Mouse (Mus musculus) C2C12 (cell line): Measurements from ENCODE around the gene Hsph1.

Experiments
- CEBPB ChIP-seq: IDR thresholded peaks from one replicate; pipeline ENCODE4 v1.6.1; 2011; ENCODE audit warnings: low read depth, mild to moderate bottlenecking, control low read depth, moderate library complexity
- CTCF ChIP-seq: IDR thresholded peaks from one replicate; pipeline ENCODE4 v1.5.1; 2011; ENCODE audit not compliant: control insufficient read depth, insufficient read depth, insufficient read length
- MAX ChIP-seq: IDR thresholded peaks from one replicate; pipeline ENCODE4 v1.6.1; 2011; ENCODE audit warnings: mild to moderate bottlenecking, control low read depth

GRCm38 (mm10) chr5:149603241-149603640 is 32.9 kb downstream of the Hsph1 start:
- TF ChIP-seq MAX (no peak), CTCF (no peak), CEBPB (no peak)
